Mouse (Mus musculus) 3T3-L1 (cell line): ENCODE data around the gene Stag1.
"Not testable (repeated sequence)": the region's sequence is repeated elsewhere in the genome, so short reads cannot be mapped to it uniquely, and the experiment has no call there.

Experiments used
- DNase-seq: peaks from one replicate; pipeline ENCODE4 v3.0.0-alpha.2; 2015; ENCODE audit warnings: low read depth, low spot score

Stag1 gene

DNA sequence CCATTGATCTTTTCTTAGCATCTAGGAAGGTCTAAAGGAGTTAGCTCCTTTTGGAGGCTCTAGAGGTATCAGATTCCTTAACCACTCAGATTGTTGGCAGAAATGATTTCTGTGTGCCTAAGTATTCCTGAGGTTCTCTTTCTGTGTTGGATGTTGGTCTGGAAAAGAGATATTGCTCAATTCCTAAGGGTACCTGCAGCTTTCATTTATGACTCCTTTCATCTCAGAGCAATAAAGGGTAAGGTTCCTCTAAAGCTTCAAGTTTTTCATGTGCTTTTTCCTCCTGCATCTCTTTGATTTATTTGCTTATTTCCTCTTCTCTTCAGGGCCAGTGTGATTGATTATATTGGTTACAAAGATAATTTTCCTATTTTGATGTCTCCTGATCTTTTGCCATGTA is 84.7 kb downstream of the Stag1 start:
- no peak for DNase-seq

DNA sequence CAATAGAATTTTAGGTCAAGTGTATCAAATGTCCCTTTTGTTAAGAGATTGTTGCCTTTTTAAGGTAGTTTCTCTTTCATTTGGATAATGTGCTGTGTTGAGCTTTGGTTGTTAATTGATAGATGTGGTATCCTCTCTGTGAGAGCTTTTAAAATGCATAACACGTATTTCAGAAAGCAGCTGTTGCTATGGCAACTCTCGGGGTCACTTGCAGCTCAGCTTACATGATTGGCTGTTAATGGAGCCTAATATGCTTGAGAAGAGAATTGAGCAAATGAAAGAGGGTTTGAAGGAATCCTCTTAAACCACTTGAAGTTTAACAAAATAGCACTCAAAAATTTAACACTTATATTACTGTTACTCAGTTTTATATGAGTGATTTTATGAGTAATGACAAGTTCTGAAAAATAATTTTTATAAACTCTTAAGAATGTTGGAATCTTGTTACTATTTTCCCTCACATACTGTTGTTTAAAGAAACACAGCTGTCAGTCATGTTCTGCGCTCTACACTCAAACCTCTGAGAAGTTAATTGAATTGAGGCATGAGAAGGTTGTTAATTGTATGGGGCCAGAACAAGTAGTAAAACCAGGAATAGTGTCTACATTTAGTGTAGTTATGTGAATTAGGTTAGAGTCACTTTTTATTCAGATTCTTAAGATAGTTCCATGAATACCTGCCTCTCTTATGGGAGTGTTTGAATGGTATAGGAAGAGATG is 88.3 kb downstream of the Stag1 start:
- DNase-seq = no peak

DNA sequence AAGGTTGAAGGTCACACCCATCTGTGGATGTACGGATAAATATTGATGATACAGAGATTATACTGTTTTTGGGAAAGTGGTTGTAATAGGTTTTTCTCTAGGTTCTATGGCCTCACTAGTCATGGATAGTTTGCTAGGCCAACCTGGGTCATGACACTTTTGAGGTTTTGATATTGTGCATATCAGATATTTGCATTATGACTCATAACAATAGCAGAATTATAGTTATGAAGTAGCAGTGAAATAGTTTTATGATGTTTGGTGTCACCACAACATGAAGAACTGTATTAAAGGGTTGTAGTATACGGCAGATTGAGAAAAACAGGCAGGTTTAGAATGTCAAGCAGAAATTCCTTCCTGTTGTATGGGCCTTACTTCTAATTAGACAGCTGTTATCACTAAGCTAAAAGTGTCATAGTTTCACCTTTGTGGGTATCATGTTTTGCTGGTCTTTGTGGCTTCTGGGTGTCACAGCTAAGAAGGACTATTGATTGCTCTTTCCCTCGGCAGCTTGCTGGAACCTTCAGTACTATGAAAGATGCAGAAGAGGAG is 92.2 kb downstream of the Stag1 start:
- DNase-seq = peak; percentile 44

GRCm38 (mm10) chr9:100692239-100692638 is 94.6 kb downstream of the Stag1 start:
- DNase-seq = no peak

DNA sequence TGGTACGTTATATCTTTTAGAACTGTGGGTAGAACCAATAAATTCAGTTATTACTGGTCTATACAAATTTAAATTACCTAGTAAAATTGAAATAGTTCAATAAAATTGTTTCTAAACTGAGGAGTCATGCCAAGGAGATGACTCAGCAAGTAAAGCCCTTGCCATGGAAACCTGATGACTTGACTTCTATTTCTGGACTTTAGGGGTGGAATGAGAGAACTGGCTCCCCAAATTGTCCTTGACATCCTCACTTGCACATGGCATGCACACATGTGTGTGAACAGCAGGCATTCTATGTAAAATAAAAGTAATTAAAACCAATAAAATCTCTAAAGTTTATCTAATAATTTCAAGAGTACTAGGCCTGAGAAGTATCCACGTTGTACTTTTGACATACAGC is 98.9 kb downstream of the Stag1 start:
- peak; percentile 44 for DNase-seq

DNA sequence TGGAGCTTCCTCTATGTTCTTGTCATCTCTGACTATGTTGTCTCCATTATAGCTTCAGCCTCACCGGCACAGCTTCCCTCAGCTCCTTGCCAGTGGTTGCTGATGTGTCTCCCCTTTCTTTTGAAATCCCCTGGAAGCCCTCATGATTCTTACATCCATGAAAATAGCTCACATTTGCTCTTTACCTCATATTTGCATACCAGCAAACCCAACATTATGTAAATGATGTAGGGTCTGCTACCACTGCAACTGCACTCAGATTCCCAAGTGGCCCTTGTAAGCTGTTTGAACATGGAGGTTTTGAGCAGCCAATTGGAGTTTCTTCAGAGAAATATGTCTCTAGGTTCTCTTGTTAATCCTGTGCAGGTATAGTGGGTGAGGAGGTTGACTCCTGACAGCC is 110.0 kb downstream of the Stag1 start:
- no peak for DNase-seq

- peak; percentile 8 for DNase-seq
Observed at GRCm38 (mm10) chr9:100711665-100712064, 114.1 kb downstream of the Stag1 start.

GRCm38 (mm10) chr9:100724832-100725231 is 127.2 kb downstream of the Stag1 start:
- DNase-seq = not testable (repeated sequence)

DNA sequence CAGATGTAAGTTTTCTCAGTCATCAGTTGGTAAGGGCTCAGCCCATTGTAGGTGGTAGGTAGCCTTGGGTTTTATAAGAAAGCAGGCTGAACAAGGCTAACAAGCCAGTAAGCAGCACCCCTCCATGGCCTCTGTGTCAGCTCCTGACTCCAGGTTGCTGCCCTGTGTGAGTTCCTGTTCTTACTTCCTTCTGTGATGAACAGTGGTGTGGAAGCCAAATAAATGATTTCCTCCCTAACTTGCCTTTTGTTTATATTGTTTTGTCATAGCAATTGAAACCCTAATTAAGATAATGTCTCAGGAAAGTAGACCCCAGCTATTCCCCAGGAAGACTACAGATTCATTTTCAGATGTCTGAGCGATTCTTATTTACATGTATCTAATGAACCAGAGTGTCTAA is 134.2 kb downstream of the Stag1 start:
- no peak for DNase-seq

DNA sequence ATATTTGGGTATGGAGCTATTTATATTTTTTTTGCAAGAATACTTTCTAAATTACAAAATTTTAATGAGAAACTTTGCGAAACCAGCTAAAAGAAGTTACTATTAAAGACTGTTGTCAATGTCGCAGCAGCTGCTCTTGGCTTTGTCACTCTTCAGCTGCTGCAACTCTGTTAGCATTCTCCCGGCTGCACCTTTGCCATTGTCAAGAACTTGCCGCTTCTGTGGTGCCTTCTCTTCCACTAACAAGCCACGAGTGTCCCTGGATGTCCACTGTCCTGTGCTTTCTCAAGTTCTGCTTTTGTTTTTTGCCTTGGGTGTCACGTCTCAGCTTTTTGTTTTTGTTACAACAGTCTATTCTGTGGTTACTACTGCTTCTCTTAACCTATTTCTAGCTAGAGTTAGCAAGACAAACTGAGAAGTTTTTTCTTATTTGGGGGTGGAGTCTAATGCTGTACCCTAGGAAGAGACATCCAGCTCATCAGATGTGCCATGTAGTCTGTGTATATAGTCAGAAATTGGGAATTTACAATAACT is 136.4 kb downstream of the Stag1 start:
- no peak for DNase-seq

DNA sequence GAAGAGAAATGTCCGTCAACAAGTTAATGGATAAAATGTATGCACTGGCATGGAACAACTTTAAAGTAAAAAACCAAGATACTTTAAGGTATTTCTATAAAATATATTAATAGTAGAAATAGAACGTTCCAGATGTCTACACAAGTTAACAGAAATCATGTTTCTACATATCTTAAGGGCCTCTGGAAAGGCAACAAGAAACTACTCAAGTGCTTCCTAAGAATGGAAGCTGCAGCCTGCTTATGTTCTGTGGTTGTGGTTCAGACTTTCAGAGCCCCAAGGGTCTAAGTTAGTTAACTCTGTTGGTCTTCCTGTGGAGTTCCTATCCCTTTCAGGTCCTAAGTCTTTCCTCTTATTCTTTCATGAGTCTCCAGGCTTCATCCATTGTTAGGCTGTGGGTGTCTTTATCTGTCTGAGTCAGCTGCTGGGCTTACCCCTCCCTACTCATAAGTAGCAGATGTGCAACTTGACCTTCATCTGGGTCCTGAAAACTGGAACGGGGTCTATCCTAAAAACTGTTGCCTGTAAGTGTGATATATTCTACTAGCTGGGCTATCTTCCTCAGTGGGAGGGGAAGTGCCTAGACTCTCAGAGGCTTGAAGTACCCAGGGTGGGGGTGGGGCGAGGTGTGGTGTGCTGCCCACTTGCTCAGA is 138.5 kb downstream of the Stag1 start:
- DNase-seq = peak; percentile 29

DNA sequence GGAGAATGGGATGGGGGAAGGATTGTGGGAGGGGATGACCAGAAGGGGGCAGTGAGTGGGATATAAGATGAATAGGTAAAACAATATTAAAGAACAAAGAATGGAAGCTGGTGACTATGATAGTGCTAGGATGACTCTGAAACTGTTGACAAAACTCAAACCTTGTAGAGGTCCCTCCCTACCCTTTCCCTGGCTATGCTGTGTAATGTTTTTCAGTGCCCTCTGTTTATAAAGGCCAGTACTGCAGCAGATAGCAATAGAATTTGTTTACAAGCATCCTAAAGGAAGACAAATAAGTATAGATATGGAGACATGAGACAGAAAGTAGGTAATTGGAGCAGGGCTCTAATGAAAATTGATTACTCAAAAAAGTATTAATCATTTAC is 139.0 kb downstream of the Stag1 start:
- DNase-seq = peak; percentile 32

- not testable (repeated sequence) for DNase-seq
Observed at GRCm38 (mm10) chr9:100777238-100777637, 179.6 kb downstream of the Stag1 start.

- no peak for DNase-seq
Observed at GRCm38 (mm10) chr9:100865984-100866383, 268.4 kb downstream of the Stag1 start.

DNA sequence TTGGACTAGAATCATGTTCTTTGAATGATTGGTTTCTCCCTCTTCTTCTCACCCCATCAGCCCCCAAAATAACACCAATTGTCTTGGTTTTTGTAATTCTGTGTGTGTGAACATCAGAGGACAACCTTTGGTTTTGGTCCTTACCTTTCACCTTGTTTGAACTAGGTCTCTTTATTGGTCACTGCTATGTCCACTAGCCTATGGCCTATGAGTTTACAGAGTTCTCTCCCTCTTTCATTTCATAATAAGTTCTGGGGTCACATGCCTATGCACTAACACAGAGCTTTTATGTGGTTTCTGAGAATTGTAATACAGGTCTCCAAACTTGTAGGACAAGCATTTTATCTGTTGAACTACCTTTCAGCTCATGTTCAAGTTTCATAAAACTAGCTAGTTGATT is 272.0 kb downstream of the Stag1 start:
- DNase-seq = no peak

- no peak for DNase-seq
Observed at GRCm38 (mm10) chr9:100896111-100896510, 298.5 kb downstream of the Stag1 start.

DNA sequence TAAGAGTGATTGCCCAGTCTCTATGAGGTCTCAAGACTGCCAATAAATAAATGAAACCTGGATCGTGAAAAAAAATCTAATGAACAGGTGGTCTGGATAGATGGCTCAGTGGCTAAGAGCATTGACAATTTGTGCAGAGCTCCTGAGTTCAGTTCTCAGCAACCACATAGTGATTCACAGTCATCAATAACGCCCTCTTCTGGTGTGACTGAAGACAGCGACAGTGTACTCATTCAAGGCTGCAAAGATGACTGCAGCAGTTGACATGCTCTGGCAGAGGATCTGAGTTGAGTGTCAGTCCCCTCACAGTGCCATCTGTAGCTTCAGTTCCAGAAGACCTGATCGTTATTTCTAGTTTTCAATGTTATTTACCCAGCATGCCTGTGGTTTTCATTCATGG is 300.4 kb downstream of the Stag1 start:
- peak; percentile 4 for DNase-seq

GRCm38 (mm10) chr9:100910352-100910751 is 312.8 kb downstream of the Stag1 start:
- DNase-seq = peak; percentile 14

- DNase-seq = peak; percentile 78
Observed at GRCm38 (mm10) chr9:100917111-100917510, 319.5 kb downstream of the Stag1 start.

- no peak for DNase-seq
Observed at GRCm38 (mm10) chr9:100926629-100927028, 329.0 kb downstream of the Stag1 start.

DNA sequence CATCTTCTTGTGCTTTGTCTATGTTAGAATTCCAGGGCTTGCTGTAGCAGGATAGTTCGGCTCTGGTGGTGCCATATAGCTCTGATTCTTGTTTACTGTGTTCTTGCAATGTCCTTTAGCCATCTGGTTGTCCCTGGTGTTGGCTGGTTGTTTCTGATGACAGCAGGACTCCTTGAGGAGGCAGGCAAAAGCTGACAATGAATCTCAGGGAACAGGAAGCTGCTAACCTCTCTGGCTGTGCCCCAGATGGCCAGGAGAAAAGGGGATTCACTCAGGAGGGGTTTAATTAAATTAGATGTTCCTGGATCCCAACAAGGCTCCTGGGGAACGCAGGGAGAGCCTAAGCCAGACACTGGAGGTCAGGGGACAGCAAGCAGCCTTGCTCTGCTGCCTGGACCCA is 344.4 kb downstream of the Stag1 start:
- no peak for DNase-seq

DNA sequence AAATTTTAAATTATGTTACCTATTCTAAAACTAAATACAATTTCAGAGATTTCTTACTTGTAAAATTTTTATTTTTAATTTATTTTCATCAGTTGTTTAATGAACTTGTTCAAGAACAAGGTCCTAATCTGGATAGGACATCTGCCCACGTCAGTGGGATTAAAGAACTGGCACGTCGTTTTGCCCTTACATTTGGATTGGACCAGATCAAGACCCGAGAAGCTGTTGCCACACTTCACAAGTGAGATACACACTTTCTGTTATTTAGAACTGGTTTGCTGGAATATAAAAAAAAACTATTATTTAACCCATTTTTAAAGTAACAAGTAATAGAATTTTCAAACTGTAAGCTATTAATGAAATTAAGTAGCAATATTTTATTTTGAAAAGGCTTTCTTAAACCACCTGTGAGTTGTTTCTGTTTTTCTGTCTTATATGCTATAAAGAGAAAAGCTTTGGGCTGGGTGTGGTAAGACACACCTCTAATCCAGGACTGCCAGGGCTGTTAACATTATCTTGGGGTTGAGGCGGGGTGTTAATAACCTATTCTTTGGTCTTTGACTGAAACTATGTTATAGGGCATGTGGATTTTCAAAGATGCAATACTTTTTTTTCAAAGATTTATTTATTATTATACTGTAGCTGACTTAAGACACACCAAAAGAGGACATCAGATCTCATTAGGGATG is 347.2 kb downstream of the Stag1 start:
- no peak for DNase-seq
